Mouse (Mus musculus) midbrain, embryonic 13.5 days (tissue): ENCODE data around the gene Fat3. TPM values are rescaled to one million over a fixed set of nuclear protein-coding genes. Genes with fewer than 3 reads are reported as not detected.

ENCODE experiments used
- ATAC-seq: fragments of 200-750 bp; cut with Nextera tagmentation; 2 replicates; pipeline ENCODE4 v1.8.0; 2017; ENCODE audit warnings: mild to moderate bottlenecking, moderate TSS enrichment, moderate library complexity
- H3K27ac ChIP-seq: fragments of 300-500 bp; sonication (generic); 2 replicates; pipeline ENCODE4 v1.5.1; 2015; ENCODE audit warnings: inconsistent platforms, mild to moderate bottlenecking, moderate library complexity
- H3K27me3 ChIP-seq: fragments of 300-500 bp; sonication (generic); 2 replicates; pipeline ENCODE4 v1.6.1; 2015; ENCODE audit warnings: mild to moderate bottlenecking, inconsistent platforms
- H3K36me3 ChIP-seq: fragments of 300-500 bp; sonication (generic); 2 replicates; pipeline ENCODE4 v1.6.1; 2015; ENCODE audit warnings: mild to moderate bottlenecking, inconsistent platforms
- H3K4me1 ChIP-seq: fragments of 300-500 bp; sonication (generic); replicated peaks from 2 replicates; pipeline ENCODE4 v1.6.1; 2015; ENCODE audit warnings: inconsistent platforms
- H3K4me2 ChIP-seq: fragments of 300-500 bp; sonication (generic); replicated peaks from 2 replicates; pipeline ENCODE4 v1.6.1; 2015; ENCODE audit warnings: moderate library complexity, mild to moderate bottlenecking, inconsistent platforms
- H3K4me3 ChIP-seq: fragments of 300-500 bp; sonication (generic); replicated peaks from 2 replicates; pipeline ENCODE4 v1.5.1; 2015; ENCODE audit warnings: mild to moderate bottlenecking, inconsistent platforms
- H3K9ac ChIP-seq: fragments of 300-500 bp; sonication (generic); replicated peaks from 2 replicates; pipeline ENCODE4 v1.6.1; 2015; ENCODE audit warnings: mild to moderate bottlenecking, inconsistent platforms
- H3K9me3 ChIP-seq: fragments of 300-500 bp; sonication (generic); 2 replicates; pipeline ENCODE4 v1.6.1; 2016; ENCODE audit warnings: mild to moderate bottlenecking, inconsistent platforms
- WGBS: fragments of 180-500 bp; shearing (Covaris S2); methylation state at CpG from one replicate; pipeline ENCODE4 v1.1.7; 2015; 5-methylcytosine and 5-hydroxymethylcytosine counted together
- polyA plus RNA-seq: library from polyadenylated mRNA; unstranded; fragments of >200 nt; fragmentation: Nextera tagmentation; extraction: Ambion mirVana; gene quantifications from 2 replicates; pipeline ENCODE4 v1.2.1, GENCODE M21; 2015

The Fat3 gene
- polyA plus RNA-seq, 1 experiment from 2014 or later, result 15.4 TPM

DNA sequence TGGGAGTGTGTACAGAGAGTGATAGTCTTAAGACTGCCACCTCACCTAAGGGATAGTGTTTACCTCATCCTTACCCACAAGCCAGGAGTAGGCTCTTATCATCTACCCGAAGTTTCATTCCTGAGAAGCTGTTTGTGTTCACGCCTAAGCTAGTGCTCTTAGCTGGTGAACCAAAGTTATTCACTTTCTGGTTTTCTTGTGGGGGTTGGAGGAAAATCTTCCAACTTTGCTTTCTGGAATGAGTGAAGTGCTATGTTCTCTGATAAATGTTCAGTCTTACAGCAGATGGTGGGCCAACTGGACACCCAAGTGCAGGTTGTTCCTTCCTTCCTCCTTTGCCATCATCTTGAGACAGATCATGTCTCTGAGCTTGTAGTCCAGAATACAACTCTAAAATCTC, 402.5 kb downstream of the Fat3 start:
- Histone ChIP-seq H3K36me3 (no peaks in the 10 kb centered on the region), H3K4me1 (peaks cover 2% of the 10 kb centered on the region; the same call in 1 of the 2 replicates), H3K4me3 (no peak overlapping the region), H3K4me2 (no peak overlapping the region), H3K9ac (no peak overlapping the region), H3K9me3 (no peaks in the 10 kb centered on the region), H3K27ac (no peak overlapping the region), H3K27me3 (0 out of 2 replicates have a peak, but pooled peaks cover 8% of the 10 kb centered on the region)
- 92% methylated on average over 2 of the region's 2 CpGs for WGBS
- ATAC-seq, result no peak

DNA sequence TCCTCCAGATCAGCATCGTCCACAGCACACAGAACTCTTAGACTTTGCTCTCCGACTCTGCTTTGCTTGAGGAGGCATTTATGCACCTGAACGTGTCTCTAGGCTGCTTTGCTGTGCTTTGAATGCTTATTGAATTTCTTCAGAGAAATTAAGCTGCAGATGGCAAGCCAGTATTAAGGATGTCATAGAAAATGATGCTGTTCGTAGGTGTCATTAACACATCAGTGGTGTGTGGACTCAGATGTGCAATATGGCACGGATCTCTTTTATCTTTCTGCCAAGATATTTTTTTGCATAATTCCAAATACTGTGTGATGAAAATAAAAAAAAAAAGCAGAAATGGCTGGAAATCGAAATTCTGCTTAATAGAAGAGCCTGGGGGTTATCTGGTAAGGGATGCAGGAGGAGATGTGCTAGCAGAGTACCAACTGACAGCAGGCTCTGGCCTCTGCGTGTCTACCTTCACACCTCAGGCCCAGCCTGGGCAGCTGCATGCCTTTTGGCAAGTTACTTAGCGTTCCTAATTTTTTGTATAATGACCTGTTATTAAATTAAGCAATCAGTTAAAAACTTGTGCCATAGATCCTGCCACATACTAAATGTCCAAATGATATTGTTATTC, 407.9 kb downstream of the Fat3 start:
- Histone ChIP-seq H3K27ac (peak overlapping the region; percentile 26), H3K9me3 (no peaks in the 10 kb centered on the region), H3K36me3 (no peaks in the 10 kb centered on the region), H3K4me1 (peaks cover 18% of the 10 kb centered on the region), H3K27me3 (0 out of 2 replicates have a peak, but pooled peaks cover 8% of the 10 kb centered on the region), H3K4me3 (no peak overlapping the region), H3K4me2 (no peak overlapping the region), H3K9ac (no peak overlapping the region)
- ATAC-seq, result peak; percentile 51
- 60% methylated on average over 8 of the region's 8 CpGs for WGBS

DNA sequence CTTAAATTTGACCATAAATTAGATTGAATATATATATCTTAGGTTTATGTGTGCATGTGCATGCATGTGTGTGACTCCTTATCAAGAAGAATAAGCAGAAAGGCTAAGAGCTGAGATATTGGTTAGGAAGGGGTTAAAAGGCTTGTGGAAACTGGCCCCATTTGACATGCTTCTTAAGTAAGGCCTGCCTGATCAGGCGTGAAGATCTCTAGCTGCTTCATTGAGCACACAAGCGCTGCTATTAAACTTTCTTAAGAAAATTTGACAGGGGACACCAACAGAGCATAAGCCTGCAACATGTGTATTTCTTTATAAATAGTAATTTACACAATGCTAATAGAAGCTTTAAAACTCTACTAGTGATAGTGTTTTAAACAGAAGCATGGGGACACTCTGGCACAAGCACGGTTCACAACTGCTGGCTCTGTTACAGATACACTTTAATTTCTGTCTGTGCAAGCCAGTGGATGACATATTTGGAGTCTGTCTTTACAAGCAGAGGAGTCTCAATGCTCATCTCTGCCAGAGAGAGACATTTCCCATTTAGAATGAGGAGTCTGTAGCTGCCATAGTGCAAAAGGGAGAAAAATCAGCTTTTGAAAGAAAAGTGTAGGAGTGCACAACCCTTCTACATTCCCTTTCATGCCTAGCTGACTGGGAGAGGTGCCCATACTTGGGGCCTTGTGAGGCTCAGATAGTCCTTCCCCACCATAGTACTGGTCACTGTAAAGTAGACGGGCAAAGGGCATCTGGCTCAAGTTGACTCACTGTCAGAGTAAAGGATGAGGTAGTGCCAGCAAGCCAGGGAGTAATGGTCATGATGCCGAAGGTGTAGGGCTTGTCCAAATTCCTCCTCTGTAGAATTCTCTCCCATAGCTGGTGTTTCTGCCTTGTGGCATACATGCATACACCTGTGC, 408.8 kb downstream of the Fat3 start:
- ATAC-seq, result 0 out of 2 replicates have a peak, but pooled peaks have one; percentile 28
- 24% methylated on average over 5 of the region's 5 CpGs for WGBS
- no peak overlapping the region for H3K4me3 ChIP-seq
- no peak overlapping the region for H3K4me2 ChIP-seq
- peak overlapping the region; percentile 26 for H3K27ac ChIP-seq
- H3K9me3 ChIP-seq, result no peaks in the 10 kb centered on the region
- H3K9ac ChIP-seq, result no peak overlapping the region
- peaks cover 18% of the 10 kb centered on the region for H3K4me1 ChIP-seq
- H3K36me3 ChIP-seq, result no peaks in the 10 kb centered on the region
- H3K27me3 ChIP-seq, result 0 out of 2 replicates have a peak, but pooled peaks cover 8% of the 10 kb centered on the region

DNA sequence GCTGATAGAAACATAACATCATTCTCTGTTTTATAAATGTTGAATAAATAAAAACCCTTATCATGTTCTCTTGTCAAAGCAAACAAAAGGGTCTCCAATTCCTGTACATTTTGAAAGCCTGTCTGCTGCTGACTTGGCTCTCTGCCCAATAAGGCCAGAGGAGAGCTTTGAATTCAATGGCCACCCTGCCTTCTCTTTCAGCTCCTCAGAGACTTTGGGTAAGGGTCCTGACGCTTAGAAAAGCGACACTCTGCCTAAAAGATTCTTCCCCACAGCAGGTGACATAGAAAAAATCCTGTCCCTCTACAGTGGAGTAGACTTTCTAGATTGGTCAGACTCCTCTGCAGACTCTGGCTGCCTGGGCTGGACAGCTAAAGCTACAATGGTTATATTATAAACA, 421.8 kb downstream of the Fat3 start:
- no peaks in the 10 kb centered on the region for H3K9me3 ChIP-seq
- 18% methylated on average over 2 of the region's 2 CpGs for WGBS
- peaks cover 23% of the 10 kb centered on the region for H3K4me1 ChIP-seq
- no peaks in the 10 kb centered on the region for H3K36me3 ChIP-seq
- no peaks in the 10 kb centered on the region for H3K27me3 ChIP-seq
- H3K4me3 ChIP-seq, result no peak overlapping the region
- H3K27ac ChIP-seq, result no peak overlapping the region
- no peak overlapping the region for H3K4me2 ChIP-seq
- no peak overlapping the region for H3K9ac ChIP-seq
- 0 out of 2 replicates have a peak, but pooled peaks have one; percentile 34 for ATAC-seq

DNA sequence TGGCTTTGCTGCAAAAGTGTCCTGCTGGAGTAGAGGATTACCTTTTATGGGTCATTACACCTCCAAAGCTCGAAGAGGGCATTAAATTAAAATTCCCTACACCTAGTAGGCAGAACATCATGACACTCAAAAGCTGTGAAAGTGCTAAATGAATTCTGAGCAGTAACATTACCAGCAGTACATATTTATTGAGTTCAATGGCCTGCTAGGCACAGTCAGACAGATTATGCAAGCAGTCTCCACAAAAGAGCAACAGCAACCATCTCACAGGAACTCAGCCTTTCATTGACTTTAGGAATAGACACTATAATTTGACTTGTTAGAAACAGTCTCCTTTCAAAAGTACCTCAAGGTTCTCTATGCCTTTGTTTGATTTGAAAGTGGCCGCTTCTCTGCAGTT, 426.4 kb downstream of the Fat3 start:
- H3K9ac ChIP-seq, result no peak overlapping the region
- H3K36me3 ChIP-seq, result no peaks in the 10 kb centered on the region
- 0 out of 2 replicates have a peak, but pooled peaks have one; percentile 27 for ATAC-seq
- no peak overlapping the region for H3K4me3 ChIP-seq
- H3K4me1 ChIP-seq, result peaks cover 25% of the 10 kb centered on the region
- 10% methylated on average over 2 of the region's 2 CpGs for WGBS
- H3K27ac ChIP-seq, result no peak overlapping the region
- H3K27me3 ChIP-seq, result no peaks in the 10 kb centered on the region
- no peaks in the 10 kb centered on the region for H3K9me3 ChIP-seq
- H3K4me2 ChIP-seq, result no peak overlapping the region

DNA sequence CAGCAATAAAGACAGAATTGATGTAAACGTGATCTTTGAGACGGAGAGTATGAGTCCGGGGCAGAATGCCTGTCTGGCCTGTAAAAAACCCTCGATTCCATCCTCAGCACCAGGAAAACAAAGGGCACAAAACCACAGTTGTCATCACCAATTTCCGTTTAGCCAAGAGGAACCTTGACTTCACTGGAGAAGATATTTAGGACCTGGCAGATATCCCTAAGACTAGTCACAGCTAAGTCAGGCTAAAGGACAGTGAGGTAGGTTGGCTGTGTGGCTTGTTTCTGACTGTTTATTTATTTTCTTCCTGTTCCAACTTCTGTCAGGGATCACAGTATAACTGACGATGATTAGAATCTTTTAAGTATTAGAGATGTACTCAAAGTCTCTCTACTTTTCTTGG, 427.0 kb downstream of the Fat3 start:
- Histone ChIP-seq H3K9ac (no peak overlapping the region), H3K27me3 (no peaks in the 10 kb centered on the region), H3K4me1 (peaks cover 20% of the 10 kb centered on the region), H3K9me3 (no peaks in the 10 kb centered on the region), H3K4me2 (no peak overlapping the region), H3K4me3 (no peak overlapping the region), H3K36me3 (no peaks in the 10 kb centered on the region), H3K27ac (no peak overlapping the region)
- WGBS, result 21% methylated on average over 6 of the region's 6 CpGs
- no peak for ATAC-seq

DNA sequence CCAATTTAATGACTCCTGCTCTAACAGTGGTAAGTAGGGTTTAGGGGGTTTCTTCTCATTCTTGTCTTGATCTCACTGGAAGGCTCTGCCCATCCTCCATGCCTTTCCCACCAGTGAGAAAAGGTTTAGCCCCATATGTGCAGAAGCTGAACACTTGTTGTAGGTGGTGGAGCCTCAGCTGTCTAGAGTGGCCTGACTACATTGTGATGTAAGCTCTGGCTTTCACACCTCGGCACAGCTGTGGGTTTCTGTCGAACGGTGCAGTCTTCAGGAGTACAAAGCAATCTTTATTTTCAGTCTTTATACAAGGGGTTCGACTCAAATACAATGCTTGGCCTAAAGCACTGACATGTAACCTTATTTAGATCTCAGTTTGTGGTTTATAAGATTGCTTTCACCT, 437.6 kb downstream of the Fat3 start:
- no peak overlapping the region for H3K4me3 ChIP-seq
- H3K9ac ChIP-seq, result no peak overlapping the region
- ATAC-seq, result no peak
- no peaks in the 10 kb centered on the region for H3K27me3 ChIP-seq
- H3K4me1 ChIP-seq, result no peaks in the 10 kb centered on the region
- H3K9me3 ChIP-seq, result no peaks in the 10 kb centered on the region
- H3K27ac ChIP-seq, result no peak overlapping the region
- no peaks in the 10 kb centered on the region for H3K36me3 ChIP-seq
- 72% methylated on average over 4 of the region's 4 CpGs for WGBS
- H3K4me2 ChIP-seq, result no peak overlapping the region

DNA sequence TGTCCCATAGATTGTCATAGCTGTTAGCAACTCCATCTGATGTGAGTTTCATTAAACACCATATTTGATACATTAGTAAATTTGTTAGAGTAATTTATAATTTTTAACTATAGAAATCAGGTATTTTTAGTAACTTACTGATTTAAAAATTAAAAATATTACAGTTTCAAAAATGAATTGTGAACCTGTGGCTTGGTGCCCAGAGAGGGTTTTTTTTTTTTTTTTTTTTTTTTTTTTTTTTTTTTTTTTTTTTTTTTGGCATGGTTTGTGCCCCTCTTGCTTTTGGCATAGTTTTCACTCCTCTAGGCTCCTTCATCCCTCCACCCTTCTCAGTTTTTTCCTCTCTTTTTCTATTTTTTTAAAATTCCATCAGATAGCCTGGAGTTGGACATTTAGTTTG, 438.6 kb downstream of the Fat3 start:
- H3K4me3 ChIP-seq, result no peak overlapping the region
- ATAC-seq, result no peak
- H3K4me2 ChIP-seq, result no peak overlapping the region
- no peak overlapping the region for H3K27ac ChIP-seq
- no peaks in the 10 kb centered on the region for H3K36me3 ChIP-seq
- no peaks in the 10 kb centered on the region for H3K9me3 ChIP-seq
- H3K27me3 ChIP-seq, result no peaks in the 10 kb centered on the region
- no peak overlapping the region for H3K9ac ChIP-seq
- H3K4me1 ChIP-seq, result no peaks in the 10 kb centered on the region

DNA sequence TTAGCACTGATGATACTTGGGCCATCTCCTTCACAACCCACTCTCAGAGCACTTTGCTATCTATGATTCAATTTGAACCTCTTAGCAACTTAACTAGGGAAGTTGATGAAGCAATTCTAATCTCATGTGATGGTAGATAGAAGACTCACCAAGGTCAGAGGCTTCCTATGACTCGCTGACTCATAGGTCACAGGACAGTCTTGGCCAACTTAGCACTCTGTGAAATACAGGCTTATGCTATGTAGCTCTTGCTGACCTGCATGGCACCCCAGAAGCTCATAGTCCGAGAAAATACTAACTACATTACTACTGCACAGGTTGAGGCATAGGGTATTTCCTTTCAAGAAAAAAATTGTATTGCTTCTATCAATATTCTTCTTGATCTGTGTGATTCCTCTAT, 454.4 kb downstream of the Fat3 start:
- no peak overlapping the region for H3K27ac ChIP-seq
- no peaks in the 10 kb centered on the region for H3K27me3 ChIP-seq
- peaks cover 3% of the 10 kb centered on the region; the same call in 1 of the 2 replicates for H3K4me1 ChIP-seq
- no peak overlapping the region for H3K4me2 ChIP-seq
- H3K9me3 ChIP-seq, result no peaks in the 10 kb centered on the region; the same call in 1 of the 2 replicates
- no peak overlapping the region for H3K9ac ChIP-seq
- 94% methylated on average over 2 of the region's 2 CpGs for WGBS
- ATAC-seq, result no peak
- no peaks in the 10 kb centered on the region for H3K36me3 ChIP-seq
- H3K4me3 ChIP-seq, result no peak overlapping the region

DNA sequence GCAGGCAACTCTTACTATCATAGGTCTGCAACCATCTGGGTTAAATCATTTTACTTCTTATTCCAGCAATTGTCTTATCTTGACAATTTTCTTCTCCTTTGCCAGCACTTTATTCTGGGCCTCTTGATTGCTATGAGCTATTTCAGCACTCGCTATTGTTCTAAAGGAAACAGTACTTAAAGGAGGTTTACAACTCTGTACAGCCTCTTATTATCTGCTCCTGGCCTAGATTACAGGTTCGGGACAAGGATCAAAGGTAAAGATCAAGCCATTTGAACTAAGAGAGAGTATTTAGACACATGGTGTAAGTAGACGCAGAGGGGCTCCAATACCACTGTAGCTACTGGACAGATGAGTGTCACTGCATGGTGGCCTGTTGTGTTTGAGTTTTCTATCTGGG, 463.7 kb downstream of the Fat3 start:
- Histone ChIP-seq H3K4me3 (no peak overlapping the region), H3K27ac (no peak overlapping the region), H3K4me2 (no peak overlapping the region), H3K27me3 (no peaks in the 10 kb centered on the region), H3K9ac (no peak overlapping the region), H3K9me3 (no peaks in the 10 kb centered on the region), H3K4me1 (no peaks in the 10 kb centered on the region), H3K36me3 (no peaks in the 10 kb centered on the region)
- ATAC-seq, result no peak
- 85% methylated on average over 3 of the region's 3 CpGs for WGBS

DNA sequence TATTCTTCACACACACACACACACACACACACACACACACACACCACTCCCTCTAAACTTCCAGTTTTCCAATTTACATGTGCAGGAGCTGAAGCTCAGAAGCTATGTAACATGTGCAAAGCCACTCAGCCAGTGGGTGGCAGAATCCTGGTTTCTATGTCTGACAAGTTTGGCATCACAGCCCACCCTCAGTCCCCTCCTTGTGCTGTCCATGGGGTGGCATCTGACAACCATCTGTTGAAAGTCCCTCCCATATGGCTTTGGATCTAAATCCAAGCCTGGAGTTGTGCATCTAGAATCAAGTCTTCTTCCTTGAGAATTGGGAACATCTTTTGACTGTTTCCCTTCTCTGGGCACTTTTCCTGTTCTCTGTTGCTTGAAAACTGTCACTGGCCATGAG, 464.7 kb downstream of the Fat3 start:
- Histone ChIP-seq H3K9me3 (no peaks in the 10 kb centered on the region), H3K27ac (no peak overlapping the region), H3K4me3 (no peak overlapping the region), H3K9ac (no peak overlapping the region), H3K4me2 (no peak overlapping the region), H3K36me3 (no peaks in the 10 kb centered on the region), H3K27me3 (no peaks in the 10 kb centered on the region), H3K4me1 (no peaks in the 10 kb centered on the region)
- ATAC-seq, result no peak

DNA sequence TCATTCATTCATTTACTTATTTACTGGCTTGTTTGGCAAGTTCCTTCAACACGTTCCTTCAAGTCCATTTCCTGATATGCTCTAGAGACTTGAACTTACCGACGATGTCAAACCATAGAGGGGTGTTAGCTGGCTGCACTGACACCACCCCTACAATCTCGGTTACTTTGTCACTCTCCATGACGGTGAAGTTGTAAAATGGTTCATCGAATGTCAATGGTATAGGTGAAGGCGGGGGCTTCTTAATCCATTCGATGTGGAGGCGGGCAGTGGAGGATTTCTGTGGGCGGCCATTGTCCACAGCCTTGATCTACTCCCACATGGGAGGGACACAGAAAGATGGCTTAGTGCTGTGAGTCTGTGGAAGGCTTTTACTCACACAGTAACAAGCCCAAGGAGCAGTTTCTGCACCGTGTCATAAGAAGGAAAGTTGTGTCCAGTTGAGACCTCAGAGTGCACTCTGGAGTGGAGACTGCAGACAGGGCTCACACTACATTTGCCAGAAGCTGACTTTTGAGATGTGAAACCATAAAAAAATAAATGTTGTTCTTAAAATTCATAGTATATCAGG, 471.3 kb downstream of the Fat3 start:
- no peak overlapping the region for H3K4me3 ChIP-seq
- H3K9me3 ChIP-seq, result no peaks in the 10 kb centered on the region
- no peak for ATAC-seq
- H3K27ac ChIP-seq, result no peak overlapping the region
- 57% methylated on average over 11 of the region's 11 CpGs for WGBS
- H3K4me2 ChIP-seq, result no peak overlapping the region
- H3K27me3 ChIP-seq, result no peaks in the 10 kb centered on the region
- H3K36me3 ChIP-seq, result no peaks in the 10 kb centered on the region
- no peaks in the 10 kb centered on the region for H3K4me1 ChIP-seq
- H3K9ac ChIP-seq, result no peak overlapping the region
